Mouse (Mus musculus) heart, embryonic 11.5 days (tissue): ENCODE measurements at regions not wholly inside any gene's neighbourhood (a gene's known extent, or its start where the extent isn't known, plus 50 kb on each side); places are given as distances from the start of the nearest gene placed in this dataset.

Experiments used
- ATAC-seq: fragments of 200-750 bp; cut with Nextera tagmentation; replicated peaks from 2 replicates; pipeline ENCODE4 v1.8.0; 2017; ENCODE audit warnings: moderate library complexity; ENCODE audit not compliant: insufficient number of reproducible peaks, low FRiP score, low TSS enrichment
- H3K27ac ChIP-seq: fragments of 300-500 bp; sonication (generic); 2 replicates; pipeline ENCODE4 v1.5.1; 2014; ENCODE audit warnings: mild to moderate bottlenecking, low read depth, low read length
- H3K27me3 ChIP-seq: fragments of 300-500 bp; sonication (generic); 2 replicates; pipeline ENCODE4 v1.6.1; 2014; ENCODE audit warnings: mild to moderate bottlenecking, low read length, mixed read lengths; ENCODE audit not compliant: control insufficient read depth, insufficient read depth
- H3K36me3 ChIP-seq: fragments of 300-500 bp; sonication (generic); 2 replicates; pipeline ENCODE4 v1.6.1; 2014; ENCODE audit warnings: mild to moderate bottlenecking, low read length, moderate library complexity, mixed read lengths; ENCODE audit not compliant: control insufficient read depth, insufficient read depth
- H3K4me1 ChIP-seq: fragments of 300-500 bp; sonication (generic); 2 replicates; pipeline ENCODE4 v1.6.1; 2014; ENCODE audit warnings: low read length; ENCODE audit not compliant: control insufficient read depth, insufficient read depth
- H3K4me2 ChIP-seq: fragments of 300-500 bp; sonication (generic); 2 replicates; pipeline ENCODE4 v1.6.1; 2014; ENCODE audit warnings: mild to moderate bottlenecking, moderate library complexity
- H3K4me3 ChIP-seq: fragments of 300-500 bp; sonication (generic); 2 replicates; pipeline ENCODE4 v1.5.1; 2014; ENCODE audit warnings: low read depth, low read length
- H3K9ac ChIP-seq: fragments of 300-500 bp; sonication (generic); 2 replicates; pipeline ENCODE4 v1.6.1; 2014; ENCODE audit warnings: mild to moderate bottlenecking, low read depth, low read length, moderate library complexity
- H3K9me3 ChIP-seq: fragments of 300-500 bp; sonication (generic); replicated peaks from 2 replicates; pipeline ENCODE4 v1.6.1; 2016; ENCODE audit warnings: low read length; ENCODE audit not compliant: control insufficient read depth
- WGBS: fragments of 180-500 bp; shearing (Covaris S2); extraction: QIAGEN DNeasy Blood & Tissue Kit; methylation state at CpG from one replicate; pipeline ENCODE4 v1.1.7; 2014; ENCODE audit not compliant: insufficient replicate concordance; 5-methylcytosine and 5-hydroxymethylcytosine counted together

- ATAC-seq = no peak
- Histone ChIP-seq H3K9ac (no peak overlapping the region), H3K36me3 (no peaks in the 10 kb centered on the region), H3K4me2 (no peak overlapping the region), H3K9me3 (no peaks in the 10 kb centered on the region), H3K27me3 (no peaks in the 10 kb centered on the region), H3K4me1 (no peaks in the 10 kb centered on the region), H3K27ac (no peak overlapping the region), H3K4me3 (no peak overlapping the region)
- WGBS = 38% methylated on average over 3 of the region's 3 CpGs
Measured at GRCm38 (mm10) chr12:90857746-90858145, 119.5 kb upstream of the Dio2 start.

DNA sequence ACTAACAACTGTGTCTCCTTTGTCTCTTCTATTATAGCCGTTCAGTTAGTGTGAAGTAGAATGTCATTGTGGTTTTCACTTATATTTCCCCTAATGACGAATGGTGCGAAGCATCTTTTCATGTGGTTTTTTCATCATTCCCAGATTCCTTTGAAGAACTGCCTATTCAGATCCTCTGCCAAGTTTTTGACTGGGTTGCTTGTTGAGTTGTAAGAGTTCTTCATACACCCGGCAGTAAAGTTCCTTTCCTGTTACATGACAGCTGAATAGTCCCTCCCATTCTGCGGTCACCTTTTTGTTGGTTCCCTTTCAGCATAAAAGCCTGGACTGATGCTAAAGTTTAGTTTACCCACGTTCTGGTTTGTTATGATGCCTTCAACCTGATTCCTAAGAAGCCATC is 72.4 kb upstream of the Dio2 start:
- 82% methylated on average over 6 of the region's 6 CpGs for WGBS
- H3K9ac ChIP-seq = no peak overlapping the region
- H3K36me3 ChIP-seq = no peaks in the 10 kb centered on the region
- no peak overlapping the region for H3K27ac ChIP-seq
- no peaks in the 10 kb centered on the region for H3K9me3 ChIP-seq
- no peak overlapping the region for H3K4me2 ChIP-seq
- H3K27me3 ChIP-seq = no peaks in the 10 kb centered on the region
- ATAC-seq = no peak
- no peak overlapping the region for H3K4me3 ChIP-seq
- no peaks in the 10 kb centered on the region for H3K4me1 ChIP-seq

DNA sequence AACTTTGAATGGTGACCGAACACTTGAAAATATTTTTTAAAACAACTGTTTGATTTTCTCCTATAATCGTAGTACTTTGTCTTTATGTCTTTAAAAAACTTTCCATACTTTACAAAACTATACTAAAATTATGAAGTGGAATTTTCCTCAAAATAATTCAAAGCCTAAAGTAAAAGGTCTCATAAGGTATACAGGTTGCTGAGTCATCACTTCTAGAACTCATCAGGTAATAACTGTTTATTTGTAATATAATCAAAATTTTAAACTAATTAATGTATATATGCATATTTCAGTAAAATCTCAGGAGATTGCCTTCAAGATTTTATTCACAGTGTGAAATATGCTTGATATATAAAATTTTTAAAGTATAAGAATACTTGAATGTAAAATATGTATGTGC is 52.3 kb upstream of the Dio2 start:
- Histone ChIP-seq H3K27me3 (no peaks in the 10 kb centered on the region), H3K9me3 (no peaks in the 10 kb centered on the region), H3K36me3 (no peaks in the 10 kb centered on the region), H3K27ac (no peak overlapping the region), H3K4me1 (no peaks in the 10 kb centered on the region), H3K9ac (no peak overlapping the region), H3K4me2 (no peak overlapping the region), H3K4me3 (no peak overlapping the region)
- WGBS = 85% methylated on average over 2 of the region's 2 CpGs
- ATAC-seq = no peak
